Mouse (Mus musculus): ENCODE data around the gene Rbp7. TPM values are rescaled to one million over a fixed set of nuclear protein-coding genes. Genes with fewer than 3 reads are reported as not detected.
A peak's percentile ranks its signal among the peaks of the same experiment; 100 is the strongest.
"Not testable (repeated sequence)": the region's sequence is repeated elsewhere in the genome, so short reads cannot be mapped to it uniquely, and the experiment has no call there.

Gene Rbp7
- total and polyA plus RNA-seq, 2 experiments = not detected

DNA sequence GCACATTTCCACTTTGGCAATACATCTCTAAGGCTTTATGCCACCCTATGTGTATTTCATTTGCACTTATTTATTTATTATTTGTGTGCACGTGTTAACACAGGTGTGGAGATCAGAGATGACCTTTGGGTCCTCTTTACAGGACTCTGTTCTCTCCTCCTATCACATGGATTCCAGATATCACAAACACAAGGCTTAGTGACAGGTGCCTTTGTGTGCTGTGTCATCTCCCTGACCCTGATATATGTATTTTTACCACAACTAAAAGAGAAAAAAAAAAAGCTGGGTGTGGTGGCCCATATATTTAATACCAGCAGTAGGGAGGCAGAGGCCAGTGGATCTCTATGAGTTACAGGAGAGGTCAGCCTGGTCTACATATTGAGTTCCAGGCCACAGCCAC, 10.3 kb downstream of the Rbp7 start:
- TF ChIP-seq POLR2A (IDR thresholded peaks at IDR 0.05; ENCODE audit: extremely low read depth, insufficient read depth, low read length) (no peak), CTCF (IDR thresholded peaks at IDR 0.05; ENCODE audit: low read depth, low read length) (no peak)
- H3K27me3 ChIP-seq (ENCODE audit: control insufficient read depth, insufficient read depth, low read length) = no peaks in the 10 kb centered on the region
- H3K79me2 ChIP-seq (ENCODE audit: control insufficient read depth, insufficient read depth, low read length) = no peaks in the 10 kb centered on the region
- H3K36me3 ChIP-seq (ENCODE audit: control insufficient read depth, insufficient read depth, low read length) = no peaks in the 10 kb centered on the region
- 50% methylated on average over 1 of the region's 1 CpGs for WGBS
- 0 out of 2 replicates have a peak, but pooled peaks cover 2% of the 10 kb centered on the region for H3K4me1 ChIP-seq (ENCODE audit: control insufficient read depth, insufficient read depth, low read length)
- no peak overlapping the region for H3K27ac ChIP-seq (replicated peaks; ENCODE audit: insufficient read depth, low read depth, low read length)
- no peak for DNase-seq (ENCODE audit: extremely low read depth, low read depth, low spot score)
- no peak overlapping the region for H3K4me3 ChIP-seq (ENCODE audit: insufficient read depth, low read depth, low read length)
- H3K9ac ChIP-seq (ENCODE audit: low read depth, low read length) = no peak overlapping the region

DNA sequence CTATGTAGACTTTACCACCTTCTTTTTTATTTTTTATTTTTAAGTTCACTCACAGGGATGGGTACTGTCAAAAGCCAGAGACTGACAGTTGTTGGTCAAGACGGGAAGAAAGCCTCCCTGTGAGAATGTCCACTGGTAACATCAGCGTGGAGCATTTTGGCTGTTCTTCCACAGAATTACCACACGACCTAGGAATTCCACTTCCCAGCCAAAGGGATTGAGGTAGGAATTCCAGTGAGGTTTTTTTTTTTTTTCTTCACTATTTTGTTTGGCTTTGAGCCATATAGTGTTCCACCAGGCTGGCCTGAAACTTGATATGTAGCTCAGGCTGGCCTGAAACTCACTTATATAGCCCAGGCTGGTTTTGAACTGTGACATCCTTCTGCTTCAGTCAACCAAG, 12.3 kb downstream of the Rbp7 start:
- Histone ChIP-seq H3K36me3 (ENCODE audit: control insufficient read depth, insufficient read depth, low read length) (no peaks in the 10 kb centered on the region), H3K79me2 (ENCODE audit: control insufficient read depth, insufficient read depth, low read length) (no peaks in the 10 kb centered on the region), H3K9ac (ENCODE audit: low read depth, low read length) (no peak overlapping the region), H3K27ac (replicated peaks; ENCODE audit: insufficient read depth, low read depth, low read length) (no peak overlapping the region), H3K4me3 (ENCODE audit: insufficient read depth, low read depth, low read length) (no peak overlapping the region), H3K27me3 (ENCODE audit: control insufficient read depth, insufficient read depth, low read length) (no peaks in the 10 kb centered on the region), H3K4me1 (ENCODE audit: control insufficient read depth, insufficient read depth, low read length) (0 out of 2 replicates have a peak, but pooled peaks cover 2% of the 10 kb centered on the region)
- DNase-seq (ENCODE audit: extremely low read depth, low read depth, low spot score) = peak; percentile 43
- 25% methylated on average over 3 of the region's 3 CpGs for WGBS
- TF ChIP-seq POLR2A (IDR thresholded peaks at IDR 0.05; ENCODE audit: extremely low read depth, insufficient read depth, low read length) = no peak

DNA sequence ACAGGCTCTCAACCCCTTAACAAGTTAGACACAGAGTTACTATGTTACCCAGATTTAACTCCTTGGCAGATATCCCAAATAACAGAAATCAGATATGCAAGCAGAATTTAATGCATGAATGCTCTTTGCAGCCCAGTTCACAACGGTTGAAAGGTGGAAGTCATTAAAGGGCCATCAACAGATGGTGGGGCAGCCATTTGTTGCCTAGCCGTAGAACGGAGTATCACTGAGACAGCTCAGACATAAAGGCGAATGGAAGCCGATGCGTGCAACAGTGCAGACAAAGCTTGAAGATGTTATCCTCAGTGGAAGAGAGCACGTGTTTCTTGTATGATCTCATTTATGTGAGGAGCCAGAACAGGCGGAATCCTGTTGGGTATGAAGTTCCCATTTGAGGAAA, 14.2 kb downstream of the Rbp7 start:
- no peak overlapping the region for H3K4me3 ChIP-seq (ENCODE audit: insufficient read depth, low read depth, low read length)
- 90% methylated on average over 8 of the region's 8 CpGs for WGBS
- no peak for TF ChIP-seq CTCF (IDR thresholded peaks at IDR 0.05; ENCODE audit: low read depth, low read length)
- TF ChIP-seq POLR2A (IDR thresholded peaks at IDR 0.05; ENCODE audit: extremely low read depth, insufficient read depth, low read length) = no peak
- H3K4me1 ChIP-seq (ENCODE audit: control insufficient read depth, insufficient read depth, low read length) = 0 out of 2 replicates have a peak, but pooled peaks cover 2% of the 10 kb centered on the region
- no peak overlapping the region for H3K27ac ChIP-seq (replicated peaks; ENCODE audit: insufficient read depth, low read depth, low read length)
- DNase-seq (ENCODE audit: extremely low read depth, low read depth, low spot score) = no peak
- no peaks in the 10 kb centered on the region for H3K79me2 ChIP-seq (ENCODE audit: control insufficient read depth, insufficient read depth, low read length)
- no peak overlapping the region for H3K9ac ChIP-seq (ENCODE audit: low read depth, low read length)
- H3K27me3 ChIP-seq (ENCODE audit: control insufficient read depth, insufficient read depth, low read length) = no peaks in the 10 kb centered on the region
- no peaks in the 10 kb centered on the region for H3K36me3 ChIP-seq (ENCODE audit: control insufficient read depth, insufficient read depth, low read length)

DNA sequence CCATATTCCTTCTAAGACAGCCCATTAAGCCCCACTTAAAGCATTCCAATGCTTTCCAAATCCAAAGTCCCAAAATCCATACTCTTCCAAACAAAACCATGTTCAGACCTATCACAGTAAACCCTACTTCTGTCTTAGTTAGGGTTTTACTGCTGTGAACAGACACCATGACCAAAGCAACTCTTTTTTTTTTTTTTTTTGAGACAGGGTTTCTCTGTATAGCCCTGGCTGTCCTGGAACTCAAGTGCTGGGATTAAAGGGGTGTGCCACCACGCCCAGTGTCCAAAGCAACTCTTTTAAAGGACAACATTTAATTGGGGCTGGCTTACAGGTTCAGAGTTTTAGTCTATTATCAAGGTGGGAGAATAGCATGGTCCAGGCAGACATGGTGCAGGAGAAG, 22.9 kb downstream of the Rbp7 start:
- not testable (repeated sequence) for H3K36me3 ChIP-seq (ENCODE audit: control insufficient read depth, insufficient read depth, low read length)

DNA sequence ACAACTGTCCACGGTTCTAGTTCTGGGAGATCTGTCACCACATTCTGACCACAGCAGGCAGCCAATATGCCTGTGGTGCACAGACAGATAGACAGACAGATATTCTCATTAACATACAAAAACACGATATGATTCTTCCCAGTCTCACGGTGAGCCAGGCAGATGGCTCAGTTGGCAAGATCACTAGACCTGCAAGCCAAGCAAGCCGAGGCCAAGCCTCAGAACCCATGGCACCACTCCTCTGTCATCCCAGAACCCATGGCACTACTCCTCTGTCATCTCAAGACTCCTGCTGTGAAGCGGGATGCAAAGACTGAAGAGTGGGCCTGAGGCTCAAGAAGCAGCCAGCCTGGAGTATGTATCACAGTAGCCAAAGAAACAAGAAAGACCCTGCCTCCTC, 25.2 kb downstream of the Rbp7 start:
- no peak overlapping the region for H3K27ac ChIP-seq (replicated peaks; ENCODE audit: insufficient read depth, low read depth, low read length)
- H3K4me3 ChIP-seq (ENCODE audit: insufficient read depth, low read depth, low read length) = no peak overlapping the region
- no peaks in the 10 kb centered on the region; the same call in 1 of the 2 replicates for H3K4me1 ChIP-seq (ENCODE audit: control insufficient read depth, insufficient read depth, low read length)
- no peaks in the 10 kb centered on the region for H3K27me3 ChIP-seq (ENCODE audit: control insufficient read depth, insufficient read depth, low read length)
- no peak for TF ChIP-seq CTCF (IDR thresholded peaks at IDR 0.05; ENCODE audit: low read depth, low read length)
- TF ChIP-seq POLR2A (IDR thresholded peaks at IDR 0.05; ENCODE audit: extremely low read depth, insufficient read depth, low read length) = no peak
- DNase-seq (ENCODE audit: extremely low read depth, low read depth, low spot score) = no peak
- H3K9ac ChIP-seq (ENCODE audit: low read depth, low read length) = no peak overlapping the region
- peaks cover 6% of the 10 kb centered on the region for H3K79me2 ChIP-seq (ENCODE audit: control insufficient read depth, insufficient read depth, low read length)
- no peaks in the 10 kb centered on the region for H3K36me3 ChIP-seq (ENCODE audit: control insufficient read depth, insufficient read depth, low read length)
- 79% methylated on average over 5 of the region's 5 CpGs for WGBS

More for the DNA sequence above, 22.9 kb downstream of the Rbp7 start:
- WGBS = 95% methylated on average over 1 of the region's 1 CpGs
- not testable (repeated sequence) for H3K79me2 ChIP-seq (ENCODE audit: control insufficient read depth, insufficient read depth, low read length); DNase-seq (ENCODE audit: extremely low read depth, low read depth, low spot score); H3K27ac ChIP-seq (replicated peaks; ENCODE audit: insufficient read depth, low read depth, low read length); H3K27me3 ChIP-seq (ENCODE audit: control insufficient read depth, insufficient read depth, low read length); H3K4me3 ChIP-seq (ENCODE audit: insufficient read depth, low read depth, low read length); H3K9ac ChIP-seq (ENCODE audit: low read depth, low read length); H3K4me1 ChIP-seq (ENCODE audit: control insufficient read depth, insufficient read depth, low read length)

DNA sequence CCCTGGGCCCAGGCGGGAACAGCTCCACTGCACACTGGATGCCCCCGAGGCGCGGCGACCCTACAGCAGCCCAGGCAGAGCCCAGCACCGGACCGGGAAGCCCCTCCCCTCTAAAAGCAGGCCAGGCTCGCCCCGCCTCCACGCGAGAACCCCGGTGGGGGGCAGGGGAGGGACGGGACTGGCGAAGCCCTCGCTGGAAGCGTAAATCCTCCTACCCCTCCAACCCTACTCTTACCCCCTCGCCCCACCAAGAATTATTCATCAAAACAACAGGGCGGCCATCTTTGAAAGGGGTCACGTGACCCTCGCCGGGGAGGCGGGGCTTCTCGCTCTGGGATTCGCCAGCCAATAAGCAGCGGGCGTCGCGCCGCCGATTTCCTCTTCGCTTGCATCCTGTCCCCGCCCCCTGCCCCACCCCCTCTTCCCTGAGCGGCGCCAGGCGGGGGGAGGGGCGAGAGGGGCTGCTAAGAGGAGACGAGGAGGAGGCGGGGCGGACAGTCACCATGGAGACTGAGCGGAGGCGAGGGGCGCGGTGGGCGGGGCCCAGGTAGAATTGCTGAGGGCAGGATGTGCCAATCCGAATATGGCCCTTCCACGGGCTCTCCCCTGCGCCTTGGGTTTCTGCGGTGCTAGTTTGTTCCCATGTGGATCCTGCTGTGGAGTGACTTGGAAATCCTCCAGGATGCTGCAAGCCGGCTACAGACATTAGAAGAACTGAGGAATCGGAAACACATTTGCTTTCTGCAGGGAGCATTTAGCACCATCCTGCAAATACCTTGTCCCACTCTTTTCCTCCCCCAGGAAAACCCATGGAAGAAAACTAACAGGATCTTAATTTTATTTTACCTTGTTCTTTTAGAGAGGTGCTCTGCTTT, 28.2 kb downstream of the Rbp7 start, which contains the start of gene Ube4b:
Gene Ube4b, minus strand, starts transcription at position 425 of the 875 bp plus-strand sequence.
- under 1% methylated on average over 50 of the region's 50 CpGs for WGBS
- H3K79me2 ChIP-seq (ENCODE audit: control insufficient read depth, insufficient read depth, low read length) = peaks cover 19% of the 10 kb centered on the region
- peaks cover 2% of the 10 kb centered on the region; the same call in 1 of the 2 replicates for H3K4me1 ChIP-seq (ENCODE audit: control insufficient read depth, insufficient read depth, low read length)
- H3K4me3 ChIP-seq (ENCODE audit: insufficient read depth, low read depth, low read length) = peak within 1 kb of the TSS; percentile 98
- no peaks in the 10 kb centered on the region for H3K27me3 ChIP-seq (ENCODE audit: control insufficient read depth, insufficient read depth, low read length)
- TF ChIP-seq CTCF (IDR thresholded peaks at IDR 0.05; ENCODE audit: low read depth, low read length) (no peak), POLR2A (IDR thresholded peaks at IDR 0.05; ENCODE audit: extremely low read depth, insufficient read depth, low read length) (0 out of 2 replicates have a peak, but pooled peaks have one; percentile 55)
- DNase-seq (ENCODE audit: extremely low read depth, low read depth, low spot score) = peak; percentile 75
- H3K9ac ChIP-seq (ENCODE audit: low read depth, low read length) = peak within 1 kb of the TSS; percentile 95
- peak within 1 kb of the TSS; percentile 98 for H3K27ac ChIP-seq (replicated peaks; ENCODE audit: insufficient read depth, low read depth, low read length)
- no peaks in the 10 kb centered on the region for H3K36me3 ChIP-seq (ENCODE audit: control insufficient read depth, insufficient read depth, low read length)

Data from liver, adult 2 months (tissue).